Mouse (Mus musculus) left cerebral cortex, postnatal 36 days (tissue): Measurements from ENCODE around the gene Serpinb3c. TPM values are rescaled to one million over a fixed set of nuclear protein-coding genes. Genes with fewer than 3 reads are reported as not detected.
A peak's percentile ranks its signal among the peaks of the same experiment; 100 is the strongest.
"Not testable (repeated sequence)": the region's sequence is repeated elsewhere in the genome, so short reads cannot be mapped to it uniquely, and the experiment has no call there.

Experiments
- DNase-seq, 2 experiments: peaks; one replicate each; pipeline ENCODE4 v3.0.0; 2021 to 2022; ENCODE audit warnings: low spot score in 2 of 2, mixed read lengths in 1 of 2
- intact Hi-C: fragments of 180-260 bp; cut with DNase I; formaldehyde crosslinking; loops from one replicate; pipeline ENCODE4 v1.15.1; 2025
- total RNA-seq, 2 experiments: library from RNA; stranded (reverse); gene quantifications; 2 replicates each; pipeline ENCODE4 v1.2.3; 2021

Serpinb3c gene
- not detected for total RNA-seq

- DNase-seq, intact Hi-C loops: not testable (repeated sequence)
Observed at GRCm38 (mm10) chr1:107278261-107278660, at the start of gene Serpinb3c, which contains the start of gene Serpinb3b. Gene Serpinb3c (minus strand): TSS chr1:107278371. Gene Serpinb3b (minus strand): TSS chr1:107278361.

GRCm38 (mm10) chr1:107243170-107243569 is 35.0 kb downstream of the Serpinb3c start:
- intact Hi-C loops: loop anchor here (2.0 to 5.0 kb wide), 2 partner anchors 238 to 319 kb away; no protein-coding TSS in a partner anchor
- DNase-seq: peak; percentile 10 to 17

Other genes starting within 250 kb of the Serpinb3c start
- gene Serpinb3a, start 226.1 kb downstream of the Serpinb3c start, total RNA-seq: not detected
- not detected for gene Serpinb3d, start 194.9 kb downstream of the Serpinb3c start, total RNA-seq
- gene Serpinb3b, start within 50 bp of the Serpinb3c start, total RNA-seq: not detected
- not detected for gene Serpinb11, start 82.8 kb upstream of the Serpinb3c start, total RNA-seq
- not detected for gene Serpinb7, start 121.3 kb upstream of the Serpinb3c start, total RNA-seq
- not detected for gene Serpinb2, start 233.1 kb upstream of the Serpinb3c start, total RNA-seq